Mouse (Mus musculus) kidney, adult 2 months (tissue): ENCODE measurements around the gene Fxyd2. TPM values are rescaled to one million over a fixed set of nuclear protein-coding genes. Genes with fewer than 3 reads are reported as not detected.

Source experiments
- DNase-seq: peaks from one replicate; pipeline ENCODE4 v3.0.0; 2021
- H3K27ac ChIP-seq: fragments of 200-500 bp; 2 replicates; pipeline ENCODE4 v1.5.1; 2012; ENCODE audit warnings: low read depth, low read length, control low read depth, inconsistent platforms; ENCODE audit not compliant: insufficient read depth
- H3K27me3 ChIP-seq: fragments of 200-500 bp; replicated peaks from 2 replicates; pipeline ENCODE4 v1.6.1; 2012; ENCODE audit warnings: mild to moderate bottlenecking, moderate library complexity, low read length, inconsistent platforms; ENCODE audit not compliant: control insufficient read depth, insufficient read depth
- H3K36me3 ChIP-seq: fragments of 200-500 bp; 2 replicates; pipeline ENCODE4 v1.6.1; 2012; ENCODE audit warnings: mild to moderate bottlenecking, moderate library complexity, low read length, inconsistent platforms; ENCODE audit not compliant: control insufficient read depth, insufficient read depth
- H3K4me1 ChIP-seq: fragments of 200-500 bp; 2 replicates; pipeline ENCODE4 v1.6.1; 2011; ENCODE audit warnings: low read length; ENCODE audit not compliant: control insufficient read depth, insufficient read depth
- H3K4me3 ChIP-seq: fragments of 200-500 bp; 2 replicates; pipeline ENCODE4 v1.5.1; 2011; ENCODE audit warnings: mild to moderate bottlenecking, low read depth, low read length, control low read depth; ENCODE audit not compliant: insufficient read depth
- CTCF ChIP-seq: fragments of 200-500 bp; conservative IDR thresholded peaks from 2 replicates; pipeline ENCODE4 v1.5.1; 2011; ENCODE audit warnings: low read depth, mild to moderate bottlenecking, control low read depth, low read length, moderate library complexity, mixed read lengths; ENCODE audit not compliant: insufficient read depth, insufficient read length
- POLR2A ChIP-seq: fragments of 200-500 bp; IDR thresholded peaks from one replicate; pipeline ENCODE4 v1.6.1; 2011; ENCODE audit warnings: low read depth, low read length, control low read depth
- WGBS: fragments of 180-500 bp; shearing (Covaris S2); methylation state at CpG from one replicate; pipeline ENCODE4 v1.1.7; 2018; 5-methylcytosine and 5-hydroxymethylcytosine counted together
- polyA plus RNA-seq: library from polyadenylated mRNA; depleted of rRNA; stranded (reverse); fragments of >200 nt; gene quantifications from 2 replicates; pipeline ENCODE4 v1.2.3, GENCODE M21; 2012

Fxyd2 gene
- polyA plus RNA-seq, 1 experiment: 8,923 TPM

DNA sequence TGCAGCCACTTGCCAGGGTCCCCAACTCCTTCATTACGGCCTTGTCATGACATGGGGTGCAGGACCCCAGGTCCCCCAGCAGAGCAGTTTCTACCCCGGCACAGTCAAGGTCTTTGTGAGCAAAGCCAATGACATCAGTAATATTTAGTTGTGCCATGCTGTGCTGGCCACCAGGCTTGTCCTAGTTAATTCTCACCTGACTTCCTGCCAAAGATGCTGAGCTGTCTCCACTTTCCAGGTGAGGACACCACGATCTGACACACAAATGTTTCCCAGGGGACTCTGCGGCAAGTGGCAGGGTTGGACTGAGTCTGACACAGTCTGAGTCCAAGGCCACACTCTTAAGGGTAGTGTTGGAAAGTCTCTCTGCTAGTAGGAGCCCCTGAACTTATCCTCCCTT, 27.0 kb downstream of the Fxyd2 start, which contains the start of gene Dscaml1:
Gene Dscaml1, plus strand, starts transcription at position 173 of the 400 bp plus-strand sequence.
- DNase-seq: no peak
- H3K27me3 ChIP-seq: peaks cover 4% of the 10 kb centered on the region; the same call in 1 of the 2 replicates
- H3K4me1 ChIP-seq: no peaks in the 10 kb centered on the region
- TF ChIP-seq POLR2A (no peak), CTCF (no peak)
- 82% methylated on average over 4 of the region's 4 CpGs for WGBS
- H3K27ac ChIP-seq: no peak within 1 kb of the TSS
- no peaks in the 10 kb centered on the region for H3K36me3 ChIP-seq
- H3K4me3 ChIP-seq: no peak within 1 kb of the TSS

DNA sequence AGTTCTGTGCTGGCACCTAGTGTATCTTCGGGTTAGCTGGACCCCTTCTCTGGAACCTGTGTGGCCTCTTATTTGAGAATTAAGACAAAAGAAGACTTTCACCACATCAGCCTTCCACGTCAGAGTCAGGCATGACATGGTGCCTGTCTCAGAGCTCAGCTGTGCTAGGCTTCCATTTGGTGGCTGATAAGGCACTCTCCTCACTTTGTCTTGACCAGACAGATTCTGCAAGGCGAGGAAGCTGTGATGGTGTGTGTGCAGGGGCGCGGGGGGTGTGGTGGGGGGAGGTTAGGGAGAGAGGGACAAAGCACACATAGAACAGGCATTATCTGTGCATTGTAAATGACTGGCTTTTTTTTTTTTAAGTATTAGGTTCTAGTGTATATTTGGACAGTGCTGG, 29.9 kb downstream of the Fxyd2 start:
- Histone ChIP-seq H3K27me3 (peaks cover 4% of the 10 kb centered on the region; the same call in 1 of the 2 replicates), H3K27ac (no peak overlapping the region), H3K4me3 (no peak overlapping the region), H3K4me1 (no peaks in the 10 kb centered on the region), H3K36me3 (no peaks in the 10 kb centered on the region)
- no peak for TF ChIP-seq POLR2A
- TF ChIP-seq CTCF: no peak
- no peak for DNase-seq
- WGBS: 34% methylated on average over 5 of the region's 5 CpGs

DNA sequence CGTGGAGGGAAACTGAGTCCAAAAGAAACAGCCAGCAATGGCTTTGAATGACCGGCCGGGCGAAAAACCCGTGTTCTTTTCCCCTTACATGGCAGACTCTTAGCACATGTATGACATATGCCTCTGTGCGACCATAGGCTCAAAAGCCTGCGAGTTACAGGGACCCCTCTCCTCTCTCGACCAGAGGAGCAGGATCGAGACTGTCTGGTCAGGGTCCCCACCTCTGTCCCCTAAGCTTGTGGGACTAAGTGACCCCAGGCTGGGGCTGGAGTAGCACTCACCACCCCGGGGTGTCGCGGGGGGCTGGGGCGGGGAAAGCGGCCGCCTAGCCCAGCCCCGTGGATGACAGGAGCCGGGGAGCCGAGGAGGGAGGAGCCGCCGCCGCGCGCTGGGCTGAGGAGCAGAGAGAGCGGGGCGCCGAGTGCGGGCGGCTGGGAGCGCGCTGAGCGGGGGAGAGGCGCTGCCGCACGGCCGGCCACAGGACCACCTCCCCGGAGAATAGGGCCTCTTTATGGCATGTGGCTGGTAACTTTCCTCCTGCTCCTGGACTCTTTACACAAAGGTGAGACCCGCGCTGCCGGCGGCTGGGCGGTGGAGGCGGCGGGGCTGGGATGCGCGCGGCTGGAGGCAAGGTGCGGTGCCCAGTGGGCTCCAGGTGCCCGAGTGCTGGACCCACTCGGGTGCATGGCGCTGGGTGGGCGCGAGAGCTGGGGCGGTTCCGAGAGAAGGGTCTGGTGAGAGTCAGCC, 30.7 kb downstream of the Fxyd2 start:
- H3K4me1 ChIP-seq: no peaks in the 10 kb centered on the region
- WGBS: 3% methylated on average over 54 of the region's 54 CpGs
- H3K36me3 ChIP-seq: no peaks in the 10 kb centered on the region
- no peak overlapping the region for H3K27ac ChIP-seq
- TF ChIP-seq POLR2A (no peak), CTCF (no peak)
- no peak for DNase-seq
- H3K27me3 ChIP-seq: peaks cover 4% of the 10 kb centered on the region; the same call in 1 of the 2 replicates
- H3K4me3 ChIP-seq: no peak overlapping the region

DNA sequence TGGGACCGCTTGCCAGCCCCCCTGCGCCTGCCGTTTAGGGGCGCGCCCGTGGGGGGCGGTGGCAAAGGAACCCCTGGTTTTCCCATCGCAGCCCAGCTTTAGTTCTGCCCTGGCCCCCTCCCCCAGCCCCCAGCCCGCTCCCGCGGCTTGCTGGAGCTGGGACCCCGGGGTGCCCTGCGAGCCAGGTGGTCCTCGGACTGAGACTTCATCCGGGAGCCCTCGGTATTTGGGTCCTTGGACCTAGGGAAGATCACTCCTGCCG, 31.2 kb downstream of the Fxyd2 start:
- DNase-seq: no peak
- H3K27me3 ChIP-seq: peaks cover 4% of the 10 kb centered on the region; the same call in 1 of the 2 replicates
- no peak for TF ChIP-seq POLR2A
- TF ChIP-seq CTCF: no peak
- H3K36me3 ChIP-seq: no peaks in the 10 kb centered on the region
- no peak overlapping the region for H3K27ac ChIP-seq
- 2% methylated on average over 17 of the region's 17 CpGs for WGBS
- no peaks in the 10 kb centered on the region for H3K4me1 ChIP-seq
- H3K4me3 ChIP-seq: no peak overlapping the region

DNA sequence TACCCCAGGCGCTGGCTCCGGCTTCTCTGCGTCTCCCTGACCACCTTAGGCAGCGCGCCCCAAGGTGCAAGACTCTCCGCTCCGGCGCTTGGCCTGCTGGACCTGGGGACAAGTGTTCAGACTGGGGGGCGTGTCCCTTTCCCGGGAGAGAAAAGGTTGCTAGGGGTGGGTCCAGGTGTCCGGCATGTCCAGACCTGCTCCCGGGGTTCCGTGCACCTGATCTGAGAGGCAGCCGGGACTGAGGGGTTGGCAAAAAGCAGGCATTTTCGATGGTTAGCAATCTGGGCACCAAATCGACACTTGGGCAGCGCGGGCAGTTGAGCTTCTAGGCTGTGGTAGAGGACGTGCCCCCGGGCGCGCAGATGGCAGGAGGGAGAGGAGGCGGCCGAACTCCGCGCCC, 31.7 kb downstream of the Fxyd2 start:
- Histone ChIP-seq H3K27me3 (peaks cover 4% of the 10 kb centered on the region; the same call in 1 of the 2 replicates), H3K27ac (no peak overlapping the region), H3K36me3 (no peaks in the 10 kb centered on the region), H3K4me3 (peak overlapping the region; percentile 37), H3K4me1 (no peaks in the 10 kb centered on the region)
- peak; percentile 42 for DNase-seq
- 3% methylated on average over 26 of the region's 26 CpGs for WGBS
- TF ChIP-seq CTCF: no peak
- no peak for TF ChIP-seq POLR2A

DNA sequence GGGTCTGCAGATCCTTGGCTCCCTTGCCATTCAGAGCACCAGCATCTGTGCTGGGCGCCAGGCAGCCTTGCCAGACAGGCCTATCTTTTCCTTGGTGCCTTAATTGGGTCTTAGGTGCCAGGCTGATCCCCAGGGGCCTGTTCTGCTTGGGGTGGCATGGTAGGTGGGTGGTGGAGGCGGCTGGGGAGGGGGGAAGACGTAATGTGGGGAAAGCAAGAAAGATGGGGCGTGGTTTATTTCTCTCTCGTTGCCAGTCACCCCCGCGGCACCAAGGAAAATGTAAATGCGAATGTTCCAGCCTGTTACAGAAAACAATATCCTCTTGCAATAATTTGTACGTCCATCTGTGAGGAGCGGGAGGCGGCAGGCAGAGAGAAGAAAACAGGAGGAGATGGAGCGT, 33.2 kb downstream of the Fxyd2 start:
- 76% methylated on average over 12 of the region's 12 CpGs for WGBS
- TF ChIP-seq POLR2A (no peak), CTCF (no peak)
- Histone ChIP-seq H3K36me3 (no peaks in the 10 kb centered on the region), H3K27me3 (peaks cover 4% of the 10 kb centered on the region; the same call in 1 of the 2 replicates), H3K27ac (no peak overlapping the region), H3K4me1 (no peaks in the 10 kb centered on the region), H3K4me3 (no peak overlapping the region)
- no peak for DNase-seq

DNA sequence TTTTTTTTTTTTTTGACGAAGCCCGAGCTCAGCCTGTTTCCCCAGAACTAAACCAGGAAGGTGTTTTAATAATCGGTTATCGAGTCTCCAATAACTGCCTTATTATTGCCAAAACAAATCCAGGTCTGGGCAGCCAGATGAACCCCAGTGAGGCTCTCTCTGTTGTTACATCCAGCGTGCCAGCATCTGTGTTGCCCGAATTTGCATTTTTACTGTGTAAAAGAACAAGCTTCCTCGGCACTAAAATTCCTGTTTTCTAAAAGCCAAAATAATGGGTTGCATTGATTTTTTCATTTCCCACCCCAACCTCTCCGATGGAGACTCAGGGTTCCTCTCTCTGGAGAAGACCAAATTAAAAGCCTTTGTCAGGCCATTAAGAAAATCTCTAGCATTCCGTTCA, 33.6 kb downstream of the Fxyd2 start:
- 83% methylated on average over 9 of the region's 9 CpGs for WGBS
- H3K36me3 ChIP-seq: no peaks in the 10 kb centered on the region
- peaks cover 4% of the 10 kb centered on the region; the same call in 1 of the 2 replicates for H3K27me3 ChIP-seq
- H3K4me1 ChIP-seq: no peaks in the 10 kb centered on the region
- DNase-seq: no peak
- no peak overlapping the region for H3K27ac ChIP-seq
- H3K4me3 ChIP-seq: no peak overlapping the region
- TF ChIP-seq CTCF: no peak
- no peak for TF ChIP-seq POLR2A

DNA sequence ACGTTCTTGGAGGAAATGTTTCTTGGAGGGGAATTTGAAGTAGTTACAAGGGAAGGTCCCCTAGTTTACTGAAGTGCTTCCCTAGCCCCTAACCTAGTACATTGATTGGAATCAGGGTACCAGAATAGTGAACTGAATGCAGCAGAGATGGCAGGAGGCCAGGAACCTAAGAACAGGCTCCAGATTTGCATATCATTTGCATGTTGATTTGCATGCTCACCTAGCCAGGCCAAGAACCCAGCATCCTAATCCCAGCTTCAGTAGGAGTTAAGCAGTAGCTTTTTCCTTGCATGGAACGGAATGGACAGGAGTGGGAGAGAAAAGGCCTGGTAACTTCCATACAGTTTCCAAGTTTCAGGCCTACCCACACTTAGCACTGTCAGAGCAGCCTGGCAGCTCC, 34.7 kb downstream of the Fxyd2 start:
- Histone ChIP-seq H3K27me3 (peaks cover 4% of the 10 kb centered on the region; the same call in 1 of the 2 replicates), H3K4me3 (no peak overlapping the region), H3K36me3 (no peaks in the 10 kb centered on the region), H3K27ac (no peak overlapping the region), H3K4me1 (no peaks in the 10 kb centered on the region)
- 76% methylated on average over 2 of the region's 2 CpGs for WGBS
- no peak for TF ChIP-seq CTCF
- TF ChIP-seq POLR2A: no peak
- DNase-seq: no peak
